Mouse (Mus musculus): ENCODE data around the gene Apex1.
"Not testable (repeated sequence)": the region's sequence is repeated elsewhere in the genome, so short reads cannot be mapped to it uniquely, and the experiment has no call there.

The Apex1 gene

DNA sequence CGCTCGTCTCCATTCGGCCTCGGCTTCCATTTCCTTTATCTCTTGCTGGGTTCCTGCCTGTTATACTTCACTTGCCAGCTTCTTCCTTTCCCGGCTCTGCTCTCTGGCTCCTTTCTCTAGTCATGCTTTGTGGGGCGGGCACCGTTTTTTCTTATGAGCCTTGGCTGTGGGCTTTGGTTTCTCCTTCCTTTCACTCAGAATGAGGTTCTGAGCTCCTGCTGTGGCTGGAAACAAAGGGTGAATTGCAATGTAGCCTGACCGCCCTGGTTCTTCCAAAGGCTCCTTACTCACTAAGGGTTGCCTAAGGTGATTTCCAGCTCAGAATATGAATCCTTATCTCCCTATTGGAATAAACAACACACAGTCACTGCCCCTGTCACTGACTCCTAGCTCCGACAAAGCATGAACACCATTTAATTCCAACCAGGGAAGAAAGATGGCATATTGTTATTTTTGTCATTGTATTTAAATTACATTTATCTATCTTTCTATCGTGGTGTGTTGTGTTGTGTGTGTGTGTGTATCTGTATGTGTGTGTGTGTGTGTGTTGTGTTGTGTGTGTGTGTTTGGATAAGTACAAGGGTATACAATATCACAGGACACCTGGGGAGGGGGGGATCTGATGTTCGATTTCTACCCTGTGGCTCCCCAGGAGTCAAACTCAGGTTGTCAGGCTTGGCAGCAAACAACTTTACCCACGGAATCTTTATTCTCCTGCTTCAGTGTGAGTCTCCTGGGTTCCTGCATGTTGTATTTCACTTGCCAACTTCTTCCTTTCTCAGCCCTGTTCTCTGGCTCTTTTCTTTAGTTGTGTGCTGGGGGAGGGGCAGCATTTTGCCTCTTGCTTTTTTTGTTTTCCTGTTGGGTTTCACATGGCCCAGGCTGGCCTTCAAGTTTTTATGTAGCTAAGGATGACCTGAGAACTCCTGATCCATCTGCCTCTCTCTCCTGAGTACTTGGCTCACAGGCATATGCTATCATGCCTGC lies 45.1 kb downstream of the Apex1 start:
- DNase-seq (ENCODE audit: low spot score): no peak

GRCm38 (mm10) chr14:50970822-50971221 lies 46.1 kb downstream of the Apex1 start:
- DNase-seq (ENCODE audit: low spot score): no peak

GRCm38 (mm10) chr14:50973054-50973453 lies 48.3 kb downstream of the Apex1 start:
- not testable (repeated sequence) for DNase-seq (ENCODE audit: low spot score)

DNA sequence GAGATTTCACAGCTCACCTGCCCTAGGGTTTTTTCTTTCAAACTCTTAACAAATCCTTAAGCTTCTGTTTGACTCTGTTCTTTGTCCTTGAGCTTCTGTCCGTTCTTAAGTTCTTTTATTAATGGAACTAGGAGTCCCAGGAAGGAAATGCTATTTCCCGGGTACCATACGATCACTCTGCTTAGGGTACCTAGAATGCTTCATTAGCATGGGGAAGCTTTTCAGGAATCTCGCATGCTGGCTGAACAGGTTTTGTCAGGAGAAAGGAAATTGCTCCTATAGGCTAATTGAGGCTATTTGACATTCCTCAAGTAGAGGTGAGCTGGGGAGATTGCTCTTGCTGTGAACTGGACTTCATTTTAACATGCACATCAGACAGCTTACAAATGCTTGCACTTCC lies 48.9 kb downstream of the Apex1 start:
- no peak for DNase-seq (ENCODE audit: low spot score)

DNA sequence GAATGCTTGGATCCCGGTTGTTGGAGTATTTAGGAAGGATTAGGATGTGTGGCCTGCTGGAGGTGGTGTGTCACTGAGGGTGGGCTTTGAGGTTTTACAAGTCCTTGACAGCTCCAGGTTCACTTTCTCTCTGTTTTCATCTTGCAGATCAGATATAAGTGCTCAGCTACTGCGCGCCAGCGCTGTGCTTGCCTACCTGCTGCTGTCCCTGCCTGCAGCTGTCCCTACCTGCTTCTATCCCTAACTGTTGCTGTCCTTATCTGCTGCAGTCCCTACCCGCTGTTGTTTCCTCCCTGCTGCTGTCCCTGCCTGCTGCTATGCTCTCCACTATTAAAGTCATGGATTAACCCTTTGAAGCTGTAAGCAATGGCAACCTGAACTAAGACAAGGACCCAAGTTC lies 50.2 kb downstream of the Apex1 start:
- DNase-seq (ENCODE audit: low spot score): no peak

DNA sequence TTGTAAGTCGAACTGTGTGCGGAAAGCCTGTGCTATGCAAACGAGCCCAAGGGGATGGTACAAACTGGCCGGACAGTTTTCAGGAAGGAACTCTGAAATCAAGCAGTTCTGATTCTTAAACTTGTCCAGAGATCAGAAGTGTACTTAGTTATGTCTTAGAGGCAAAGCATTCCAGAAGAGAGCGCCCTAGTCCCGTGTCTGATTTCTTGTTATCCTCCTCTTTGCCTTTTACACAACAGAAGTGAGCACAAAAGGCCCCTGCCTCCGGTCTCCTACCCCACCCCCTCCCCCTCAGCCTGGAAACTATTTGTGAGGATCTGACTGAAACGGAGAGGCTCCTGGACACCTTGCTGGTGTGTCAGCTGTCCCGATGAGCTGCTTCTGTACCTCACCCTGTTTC lies 51.9 kb downstream of the Apex1 start:
- DNase-seq (ENCODE audit: low spot score): no peak
